Mouse (Mus musculus): ENCODE measurements around the gene Fam122a. TPM values are rescaled to one million over a fixed set of nuclear protein-coding genes. Genes with fewer than 3 reads are reported as not detected.

Fam122a gene
- polyA plus RNA-seq, 1 experiment: 34.3 TPM

- no peak for DNase-seq (ENCODE audit: low read depth)
- TF ChIP-seq POLR2A (IDR thresholded peaks at IDR 0.05; ENCODE audit: borderline replicate concordance, extremely low read depth, insufficient read depth, insufficient read length, poor library complexity, severe bottlenecking): no peak
- no peak for TF ChIP-seq CTCF (IDR thresholded peaks at IDR 0.05; ENCODE audit: borderline replicate concordance, extremely low read depth, insufficient read depth, insufficient read length)
Observed at GRCm38 (mm10) chr19:24486433-24487296, 9.5 kb upstream of the Fam122a start.

GRCm38 (mm10) chr19:24484612-24485194, 7.5 kb upstream of the Fam122a start:
- TF ChIP-seq POLR2A (IDR thresholded peaks at IDR 0.05; ENCODE audit: borderline replicate concordance, extremely low read depth, insufficient read depth, insufficient read length, poor library complexity, severe bottlenecking): no peak
- no peak for TF ChIP-seq CTCF (IDR thresholded peaks at IDR 0.05; ENCODE audit: borderline replicate concordance, extremely low read depth, insufficient read depth, insufficient read length)
- peak; percentile 46 for DNase-seq (ENCODE audit: low read depth)

- no peak for DNase-seq (ENCODE audit: low read depth)
- TF ChIP-seq CTCF (IDR thresholded peaks at IDR 0.05; ENCODE audit: borderline replicate concordance, extremely low read depth, insufficient read depth, insufficient read length) (no peak), POLR2A (IDR thresholded peaks at IDR 0.05; ENCODE audit: borderline replicate concordance, extremely low read depth, insufficient read depth, insufficient read length, poor library complexity, severe bottlenecking) (no peak)
Observed at GRCm38 (mm10) chr19:24480916-24481315, 3.8 kb upstream of the Fam122a start.

GRCm38 (mm10) chr19:24476461-24476860, 695 bp downstream of the Fam122a start:
- DNase-seq (ENCODE audit: low read depth): peak; percentile 43
- TF ChIP-seq CTCF (IDR thresholded peaks at IDR 0.05; ENCODE audit: borderline replicate concordance, extremely low read depth, insufficient read depth, insufficient read length) (no peak), POLR2A (IDR thresholded peaks at IDR 0.05; ENCODE audit: borderline replicate concordance, extremely low read depth, insufficient read depth, insufficient read length, poor library complexity, severe bottlenecking) (no peak)

GRCm38 (mm10) chr19:24475281-24475680, 1.9 kb downstream of the Fam122a start:
- TF ChIP-seq CTCF (IDR thresholded peaks at IDR 0.05; ENCODE audit: borderline replicate concordance, extremely low read depth, insufficient read depth, insufficient read length) (no peak), POLR2A (IDR thresholded peaks at IDR 0.05; ENCODE audit: borderline replicate concordance, extremely low read depth, insufficient read depth, insufficient read length, poor library complexity, severe bottlenecking) (no peak)
- no peak for DNase-seq (ENCODE audit: low read depth)

GRCm38 (mm10) chr19:24472512-24472911, 4.6 kb downstream of the Fam122a start:
- no peak for TF ChIP-seq POLR2A (IDR thresholded peaks at IDR 0.05; ENCODE audit: borderline replicate concordance, extremely low read depth, insufficient read depth, insufficient read length, poor library complexity, severe bottlenecking)
- no peak for TF ChIP-seq CTCF (IDR thresholded peaks at IDR 0.05; ENCODE audit: borderline replicate concordance, extremely low read depth, insufficient read depth, insufficient read length)
- DNase-seq (ENCODE audit: low read depth): no peak

GRCm38 (mm10) chr19:24471538-24471937, 5.6 kb downstream of the Fam122a start:
- TF ChIP-seq CTCF (IDR thresholded peaks at IDR 0.05; ENCODE audit: borderline replicate concordance, extremely low read depth, insufficient read depth, insufficient read length) (no peak), POLR2A (IDR thresholded peaks at IDR 0.05; ENCODE audit: borderline replicate concordance, extremely low read depth, insufficient read depth, insufficient read length, poor library complexity, severe bottlenecking) (no peak)
- DNase-seq (ENCODE audit: low read depth): no peak

GRCm38 (mm10) chr19:24469216-24469615, 7.9 kb downstream of the Fam122a start:
- no peak for DNase-seq (ENCODE audit: low read depth)
- TF ChIP-seq POLR2A (IDR thresholded peaks at IDR 0.05; ENCODE audit: borderline replicate concordance, extremely low read depth, insufficient read depth, insufficient read length, poor library complexity, severe bottlenecking): no peak
- TF ChIP-seq CTCF (IDR thresholded peaks at IDR 0.05; ENCODE audit: borderline replicate concordance, extremely low read depth, insufficient read depth, insufficient read length): no peak

GRCm38 (mm10) chr19:24468616-24469015, 8.5 kb downstream of the Fam122a start:
- TF ChIP-seq POLR2A (IDR thresholded peaks at IDR 0.05; ENCODE audit: borderline replicate concordance, extremely low read depth, insufficient read depth, insufficient read length, poor library complexity, severe bottlenecking): no peak
- no peak for TF ChIP-seq CTCF (IDR thresholded peaks at IDR 0.05; ENCODE audit: borderline replicate concordance, extremely low read depth, insufficient read depth, insufficient read length)
- DNase-seq (ENCODE audit: low read depth): no peak

- no peak for TF ChIP-seq CTCF (IDR thresholded peaks at IDR 0.05; ENCODE audit: borderline replicate concordance, extremely low read depth, insufficient read depth, insufficient read length)
- no peak for TF ChIP-seq POLR2A (IDR thresholded peaks at IDR 0.05; ENCODE audit: borderline replicate concordance, extremely low read depth, insufficient read depth, insufficient read length, poor library complexity, severe bottlenecking)
- DNase-seq (ENCODE audit: low read depth): no peak
Observed at GRCm38 (mm10) chr19:24463011-24463410, 14.1 kb downstream of the Fam122a start.

GRCm38 (mm10) chr19:24456591-24457231, 20.4 kb downstream of the Fam122a start:
- TF ChIP-seq POLR2A (IDR thresholded peaks at IDR 0.05; ENCODE audit: borderline replicate concordance, extremely low read depth, insufficient read depth, insufficient read length, poor library complexity, severe bottlenecking) (no peak), CTCF (IDR thresholded peaks at IDR 0.05; ENCODE audit: borderline replicate concordance, extremely low read depth, insufficient read depth, insufficient read length) (no peak)
- DNase-seq (ENCODE audit: low read depth): peak; percentile 64
